Mouse (Mus musculus): ENCODE results near the gene Eno3. TPM values are rescaled to one million over a fixed set of nuclear protein-coding genes. Genes with fewer than 3 reads are reported as not detected.

Gene Eno3
- polyA plus RNA-seq, 1 experiment from 2014 or later = 67.8 TPM

DNA sequence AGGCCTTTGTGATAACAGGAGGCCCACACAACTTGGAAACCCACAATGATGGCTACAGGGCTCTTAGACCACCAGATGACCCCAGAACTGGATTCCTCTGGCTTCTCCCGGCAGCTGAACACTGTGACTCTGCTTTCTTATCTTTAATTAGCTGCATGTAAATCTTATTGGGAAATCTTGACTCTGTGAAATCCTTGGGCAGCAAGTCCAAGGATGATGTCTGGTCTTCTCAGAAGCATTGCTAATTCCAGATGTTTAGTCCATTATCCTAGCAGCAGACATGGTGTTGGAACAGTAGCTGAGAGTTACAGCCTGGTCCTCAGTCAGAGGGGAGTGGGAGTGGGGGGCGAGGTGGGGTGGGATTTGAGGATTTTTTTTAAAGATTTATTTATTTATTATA lies 28.6 kb upstream of the Eno3 start:
- no peak overlapping the region for H3K4me3 ChIP-seq
- WGBS = 77% methylated on average over 2 of the region's 2 CpGs
- no peaks in the 10 kb centered on the region for H3K36me3 ChIP-seq
- no peaks in the 10 kb centered on the region for H3K9me3 ChIP-seq (replicated peaks)
- H3K4me1 ChIP-seq = no peaks in the 10 kb centered on the region
- H3K27ac ChIP-seq = no peak overlapping the region
- DNase-seq (ENCODE audit: low spot score) = no peak
- H3K27me3 ChIP-seq (ENCODE audit: low read depth, poor library complexity, severe bottlenecking) = no peaks in the 10 kb centered on the region

GRCm38 (mm10) chr11:70629557-70629956 lies 27.4 kb upstream of the Eno3 start:
- no peak for DNase-seq (ENCODE audit: low spot score)
- Histone ChIP-seq H3K27ac (no peak overlapping the region), H3K36me3 (no peaks in the 10 kb centered on the region), H3K4me1 (no peaks in the 10 kb centered on the region), H3K27me3 (ENCODE audit: low read depth, poor library complexity, severe bottlenecking) (no peaks in the 10 kb centered on the region), H3K4me3 (no peak overlapping the region), H3K9me3 (replicated peaks) (no peaks in the 10 kb centered on the region)
- WGBS = 57% methylated on average over 5 of the region's 5 CpGs

GRCm38 (mm10) chr11:70630129-70630528 lies 26.9 kb upstream of the Eno3 start:
- Histone ChIP-seq H3K4me1 (no peaks in the 10 kb centered on the region), H3K27ac (no peak overlapping the region), H3K36me3 (no peaks in the 10 kb centered on the region), H3K9me3 (replicated peaks) (no peaks in the 10 kb centered on the region), H3K4me3 (no peak overlapping the region), H3K27me3 (ENCODE audit: low read depth, poor library complexity, severe bottlenecking) (no peaks in the 10 kb centered on the region)
- DNase-seq (ENCODE audit: low spot score) = no peak
- 70% methylated on average over 7 of the region's 7 CpGs for WGBS

- H3K4me1 ChIP-seq = no peaks in the 10 kb centered on the region
- H3K27me3 ChIP-seq (ENCODE audit: low read depth, poor library complexity, severe bottlenecking) = no peaks in the 10 kb centered on the region
- no peaks in the 10 kb centered on the region for H3K9me3 ChIP-seq (replicated peaks)
- no peak overlapping the region for H3K4me3 ChIP-seq
- no peak overlapping the region for H3K27ac ChIP-seq
- DNase-seq (ENCODE audit: low spot score) = no peak
- 82% methylated on average over 4 of the region's 4 CpGs for WGBS
- H3K36me3 ChIP-seq = no peaks in the 10 kb centered on the region
Measured at GRCm38 (mm10) chr11:70635601-70636000, 21.4 kb upstream of the Eno3 start.

GRCm38 (mm10) chr11:70637764-70638163 lies 19.2 kb upstream of the Eno3 start:
- H3K9me3 ChIP-seq (replicated peaks) = no peaks in the 10 kb centered on the region
- H3K27me3 ChIP-seq (ENCODE audit: low read depth, poor library complexity, severe bottlenecking) = no peaks in the 10 kb centered on the region
- WGBS = 100% methylated on average over 1 of the region's 1 CpGs
- peaks cover 3% of the 10 kb centered on the region for H3K36me3 ChIP-seq
- H3K4me3 ChIP-seq = no peak overlapping the region
- DNase-seq (ENCODE audit: low spot score) = no peak
- no peaks in the 10 kb centered on the region for H3K4me1 ChIP-seq
- H3K27ac ChIP-seq = no peak overlapping the region

DNA sequence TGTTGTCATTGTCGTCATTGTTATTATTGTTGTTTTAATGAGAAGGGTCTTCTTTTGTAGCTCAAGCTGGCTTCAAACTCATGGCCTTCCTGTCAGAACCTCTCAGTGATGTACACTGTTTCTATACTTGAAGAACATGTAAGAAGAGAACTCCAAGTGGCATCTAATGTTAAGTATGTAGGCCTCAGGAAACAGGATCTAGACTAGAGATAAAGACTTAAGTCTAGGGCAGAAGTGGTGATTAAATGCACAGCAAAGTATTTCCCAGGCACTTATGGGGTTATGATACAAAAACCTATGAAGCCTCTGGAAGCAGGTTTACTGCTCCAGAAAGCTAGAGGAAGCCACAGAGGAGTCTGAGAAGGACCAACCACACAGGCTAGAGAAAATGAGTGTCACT lies 18.7 kb upstream of the Eno3 start:
- Histone ChIP-seq H3K27me3 (ENCODE audit: low read depth, poor library complexity, severe bottlenecking) (no peaks in the 10 kb centered on the region), H3K36me3 (peaks cover 8% of the 10 kb centered on the region), H3K4me1 (no peaks in the 10 kb centered on the region), H3K27ac (no peak overlapping the region), H3K9me3 (replicated peaks) (no peaks in the 10 kb centered on the region), H3K4me3 (no peak overlapping the region)
- 89% methylated on average over 1 of the region's 1 CpGs for WGBS
- no peak for DNase-seq (ENCODE audit: low spot score)

- WGBS = 44% methylated on average over 5 of the region's 5 CpGs
- H3K27ac ChIP-seq = no peak within 1 kb of the TSS
Measured at GRCm38 (mm10) chr11:70638714-70639278, 18.2 kb upstream of the Eno3 start, which contains the start of gene Gp1ba. Gene Gp1ba, plus strand, starts transcription at chr11:70639122.

GRCm38 (mm10) chr11:70639976-70640375 lies 17.0 kb upstream of the Eno3 start:
- 87% methylated on average over 8 of the region's 8 CpGs for WGBS
- Histone ChIP-seq H3K4me3 (no peak overlapping the region), H3K27ac (no peak overlapping the region), H3K27me3 (ENCODE audit: low read depth, poor library complexity, severe bottlenecking) (no peaks in the 10 kb centered on the region), H3K4me1 (0 out of 2 replicates have a peak, but pooled peaks cover 2% of the 10 kb centered on the region), H3K36me3 (peaks cover 25% of the 10 kb centered on the region), H3K9me3 (replicated peaks) (no peaks in the 10 kb centered on the region)
- no peak for DNase-seq (ENCODE audit: low spot score)

More at GRCm38 (mm10) chr11:70638714-70639278, 18.2 kb upstream of the Eno3 start, which contains the start of gene Gp1ba:
- Histone ChIP-seq H3K4me1 (no peaks in the 10 kb centered on the region), H3K36me3 (peaks cover 13% of the 10 kb centered on the region), H3K9me3 (replicated peaks) (no peaks in the 10 kb centered on the region), H3K27me3 (ENCODE audit: low read depth, poor library complexity, severe bottlenecking) (no peaks in the 10 kb centered on the region), H3K4me3 (no peak within 1 kb of the TSS)
- no peak for DNase-seq (ENCODE audit: low spot score)

- H3K27ac ChIP-seq = no peak overlapping the region
- WGBS = 75% methylated on average over 7 of the region's 7 CpGs
- peaks cover 35% of the 10 kb centered on the region for H3K36me3 ChIP-seq
- H3K27me3 ChIP-seq (ENCODE audit: low read depth, poor library complexity, severe bottlenecking) = no peaks in the 10 kb centered on the region
- DNase-seq (ENCODE audit: low spot score) = no peak
- H3K4me3 ChIP-seq = no peak overlapping the region
- H3K9me3 ChIP-seq (replicated peaks) = no peaks in the 10 kb centered on the region
- peaks cover 15% of the 10 kb centered on the region for H3K4me1 ChIP-seq
Measured at GRCm38 (mm10) chr11:70641241-70641640, 15.8 kb upstream of the Eno3 start.

GRCm38 (mm10) chr11:70643051-70643450 lies 14.0 kb upstream of the Eno3 start:
- no peaks in the 10 kb centered on the region for H3K27me3 ChIP-seq (ENCODE audit: low read depth, poor library complexity, severe bottlenecking)
- no peak overlapping the region for H3K4me3 ChIP-seq
- 92% methylated on average over 6 of the region's 6 CpGs for WGBS
- H3K4me1 ChIP-seq = peaks cover 22% of the 10 kb centered on the region
- peaks cover 36% of the 10 kb centered on the region for H3K36me3 ChIP-seq
- DNase-seq (ENCODE audit: low spot score) = no peak
- no peak overlapping the region for H3K27ac ChIP-seq
- H3K9me3 ChIP-seq (replicated peaks) = no peaks in the 10 kb centered on the region

GRCm38 (mm10) chr11:70644564-70645103 lies 12.4 kb upstream of the Eno3 start:
- Histone ChIP-seq H3K27ac (peak overlapping the region; percentile 31; the same call in 1 of the 2 replicates), H3K27me3 (ENCODE audit: low read depth, poor library complexity, severe bottlenecking) (no peaks in the 10 kb centered on the region), H3K4me3 (peak overlapping the region; percentile 80; the same call in 1 of the 2 replicates), H3K9me3 (replicated peaks) (no peaks in the 10 kb centered on the region), H3K4me1 (peaks cover 36% of the 10 kb centered on the region), H3K36me3 (peaks cover 51% of the 10 kb centered on the region)
- no peak for DNase-seq (ENCODE audit: low spot score)
- 96% methylated on average over 8 of the region's 8 CpGs for WGBS

- H3K27ac ChIP-seq = peak overlapping the region; percentile 95
- H3K4me3 ChIP-seq = peak overlapping the region; percentile 80
- H3K36me3 ChIP-seq = peaks cover 61% of the 10 kb centered on the region
- H3K4me1 ChIP-seq = peaks cover 40% of the 10 kb centered on the region
- no peaks in the 10 kb centered on the region for H3K27me3 ChIP-seq (ENCODE audit: low read depth, poor library complexity, severe bottlenecking)
- 93% methylated on average over 12 of the region's 12 CpGs for WGBS
- DNase-seq (ENCODE audit: low spot score) = no peak
- H3K9me3 ChIP-seq (replicated peaks) = no peaks in the 10 kb centered on the region
Measured at GRCm38 (mm10) chr11:70645461-70646258, 11.3 kb upstream of the Eno3 start.

DNA sequence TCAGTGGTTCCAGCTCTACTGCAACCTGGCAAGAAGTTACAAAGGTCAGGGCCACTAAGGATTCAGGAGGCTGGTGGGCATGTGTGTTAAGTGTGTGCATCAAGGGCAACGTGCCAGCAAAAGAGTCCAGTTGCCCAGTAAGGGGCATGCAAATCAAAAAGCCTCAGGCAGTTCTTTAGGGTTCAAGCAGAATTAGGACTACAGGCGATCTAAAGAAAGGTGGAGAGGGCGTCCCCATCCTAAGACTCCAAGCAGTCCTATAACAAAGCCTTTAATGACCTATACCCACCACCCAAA lies 10.8 kb upstream of the Eno3 start:
- peaks cover 45% of the 10 kb centered on the region for H3K4me1 ChIP-seq
- H3K9me3 ChIP-seq (replicated peaks) = no peaks in the 10 kb centered on the region
- H3K27me3 ChIP-seq (ENCODE audit: low read depth, poor library complexity, severe bottlenecking) = no peaks in the 10 kb centered on the region
- peaks cover 66% of the 10 kb centered on the region for H3K36me3 ChIP-seq
- peak overlapping the region; percentile 80 for H3K4me3 ChIP-seq
- peak overlapping the region; percentile 95 for H3K27ac ChIP-seq
- 30% methylated on average over 3 of the region's 3 CpGs for WGBS
- no peak for DNase-seq (ENCODE audit: low spot score)
